Mouse (Mus musculus): ENCODE data around the gene Dcaf8.

DNA sequence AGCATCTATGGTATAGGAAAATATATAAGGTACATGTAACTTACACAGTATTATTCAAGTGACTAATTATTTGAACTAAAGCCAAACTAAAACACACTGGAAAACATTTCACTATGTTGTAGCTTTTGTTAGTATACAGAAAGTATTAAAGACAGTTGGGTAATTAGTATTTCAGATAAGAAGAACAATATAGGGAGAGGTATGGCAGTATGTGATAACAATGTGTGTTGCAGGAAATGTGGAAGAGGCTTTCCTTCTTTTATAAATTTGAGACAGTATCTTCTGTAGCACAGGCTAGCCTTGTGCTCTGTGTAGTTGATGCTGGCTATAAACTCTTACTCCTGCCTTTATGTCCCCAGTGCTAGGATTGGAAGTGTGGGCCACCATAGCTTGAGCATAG lies 36.0 kb downstream of the Dcaf8 start:
- no peak for TF ChIP-seq CTCF (IDR thresholded peaks at IDR 0.05; ENCODE audit: low read depth)
- TF ChIP-seq EP300 (IDR thresholded peaks at IDR 0.05; ENCODE audit: low read depth) = no peak

Measured in liver, postnatal 0 days (tissue).